Mouse (Mus musculus) hindbrain, embryonic 10.5 days (tissue): ENCODE measurements at regions not wholly inside any gene's neighbourhood (a gene's known extent, or its start where the extent isn't known, plus 50 kb on each side); places are given as distances from the start of the nearest gene placed in this dataset.
A peak's percentile ranks its signal among the peaks of the same experiment; 100 is the strongest.

Experiments
- DNase-seq: peaks from one replicate; pipeline ENCODE4 v3.0.0-alpha.2; 2017; ENCODE audit warnings: low spot score
- H3K27ac ChIP-seq: fragments of 300-500 bp; sonication (generic); 2 replicates; pipeline ENCODE4 v1.5.1; 2016; ENCODE audit warnings: mild to moderate bottlenecking, moderate library complexity
- H3K27me3 ChIP-seq: fragments of 300-500 bp; sonication (generic); 2 replicates; pipeline ENCODE4 v1.6.1; 2016; ENCODE audit warnings: mild to moderate bottlenecking; ENCODE audit not compliant: poor library complexity, insufficient read depth, severe bottlenecking
- H3K36me3 ChIP-seq: fragments of 300-500 bp; sonication (generic); 2 replicates; pipeline ENCODE4 v1.6.1; 2016; ENCODE audit warnings: mild to moderate bottlenecking, moderate library complexity
- H3K4me1 ChIP-seq: fragments of 300-500 bp; sonication (generic); replicated peaks from 2 replicates; pipeline ENCODE4 v1.6.1; 2016; ENCODE audit warnings: mild to moderate bottlenecking
- H3K4me3 ChIP-seq: fragments of 300-500 bp; sonication (generic); 2 replicates; pipeline ENCODE4 v1.5.1; 2016; ENCODE audit warnings: mild to moderate bottlenecking, moderate library complexity
- H3K9me3 ChIP-seq: fragments of 300-500 bp; sonication (generic); 2 replicates; pipeline ENCODE4 v1.6.1; 2016; ENCODE audit warnings: mild to moderate bottlenecking, moderate library complexity
- WGBS: fragments of 180-500 bp; shearing (Covaris S2); methylation state at CpG from one replicate; pipeline ENCODE4 v1.1.7; 2016; 5-methylcytosine and 5-hydroxymethylcytosine counted together

DNA sequence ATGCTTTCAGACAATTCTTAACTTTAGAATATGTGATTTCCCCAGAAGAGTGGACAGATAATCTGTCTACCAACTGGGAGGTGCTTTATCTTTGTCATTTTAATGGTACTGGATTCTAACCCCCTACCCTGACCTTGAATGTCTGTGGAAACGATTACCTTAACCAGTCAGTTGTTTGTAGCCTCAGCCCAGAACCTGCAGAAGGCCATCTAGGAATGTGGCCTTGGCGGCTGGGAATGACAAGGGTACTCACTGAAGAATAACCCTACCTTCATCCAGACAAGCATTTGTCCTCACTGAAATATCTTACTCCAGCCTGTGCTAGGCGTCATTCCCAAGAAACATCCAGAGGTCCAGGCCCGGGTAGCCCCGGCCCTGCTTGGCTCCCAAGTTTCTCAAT is 337.1 kb upstream of the Trpc7 start:
- H3K4me3 ChIP-seq = no peak overlapping the region
- no peak for DNase-seq
- H3K9me3 ChIP-seq = no peaks in the 10 kb centered on the region
- no peak overlapping the region for H3K27ac ChIP-seq
- 88% methylated on average over 5 of the region's 5 CpGs for WGBS
- H3K27me3 ChIP-seq = no peaks in the 10 kb centered on the region
- H3K36me3 ChIP-seq = no peaks in the 10 kb centered on the region
- H3K4me1 ChIP-seq = 0 out of 2 replicates have a peak, but pooled peaks cover 3% of the 10 kb centered on the region

- H3K4me1 ChIP-seq = 0 out of 2 replicates have a peak, but pooled peaks cover under 1% of the 10 kb centered on the region
- no peak overlapping the region for H3K4me3 ChIP-seq
- H3K36me3 ChIP-seq = no peaks in the 10 kb centered on the region
- no peaks in the 10 kb centered on the region for H3K27me3 ChIP-seq
- WGBS = 64% methylated on average over 3 of the region's 3 CpGs
- no peak for DNase-seq
- no peak overlapping the region for H3K27ac ChIP-seq
- no peaks in the 10 kb centered on the region for H3K9me3 ChIP-seq
Measured at GRCm38 (mm10) chr13:57231666-57232065, 335.9 kb upstream of the Trpc7 start.

DNA sequence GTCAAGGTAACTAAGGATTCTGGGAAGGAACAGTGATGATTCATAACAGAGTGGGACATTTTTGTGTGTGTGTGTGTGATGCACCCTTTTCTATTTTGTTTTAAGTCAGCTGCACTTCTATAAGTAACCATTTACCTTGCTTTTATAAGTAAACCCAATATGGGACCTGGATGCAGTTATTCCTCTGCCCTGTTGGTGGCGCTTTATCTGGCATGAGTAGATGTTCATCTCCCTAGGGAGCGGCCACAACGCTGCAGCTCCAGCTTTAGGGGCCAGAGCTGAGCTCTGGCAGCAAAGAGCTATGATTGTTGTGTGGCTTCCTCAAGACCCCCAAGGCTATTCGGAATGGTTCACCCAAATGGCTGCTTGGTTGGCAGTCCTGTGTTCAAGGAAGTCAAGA is 334.5 kb upstream of the Trpc7 start:
- no peak for DNase-seq
- Histone ChIP-seq H3K9me3 (no peaks in the 10 kb centered on the region), H3K27me3 (no peaks in the 10 kb centered on the region), H3K4me3 (no peak overlapping the region), H3K36me3 (no peaks in the 10 kb centered on the region), H3K4me1 (no peaks in the 10 kb centered on the region), H3K27ac (no peak overlapping the region)
- WGBS = 59% methylated on average over 4 of the region's 4 CpGs

DNA sequence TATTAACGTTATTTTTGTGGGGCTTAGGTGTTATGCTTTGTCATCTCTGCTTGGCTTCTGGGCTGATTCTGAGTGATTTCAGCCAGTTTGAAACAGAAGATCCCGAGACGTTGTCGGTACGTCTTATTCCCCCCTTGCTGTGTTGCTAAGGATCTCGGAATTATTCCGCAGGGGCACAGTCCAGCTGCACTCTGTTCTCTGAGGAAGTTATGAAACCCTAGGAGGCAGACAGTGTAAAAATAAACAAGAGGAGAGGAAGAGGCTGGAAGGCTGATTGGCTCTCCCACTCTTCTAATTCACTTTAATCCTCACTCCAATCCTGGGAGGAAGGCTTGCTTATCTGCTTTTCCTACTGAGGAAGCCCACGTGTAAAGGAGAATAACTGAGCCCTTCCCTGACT is 325.3 kb upstream of the Trpc7 start:
- no peak for DNase-seq
- H3K4me1 ChIP-seq = peaks cover 30% of the 10 kb centered on the region
- WGBS = 73% methylated on average over 8 of the region's 8 CpGs
- H3K36me3 ChIP-seq = no peaks in the 10 kb centered on the region
- H3K9me3 ChIP-seq = no peaks in the 10 kb centered on the region
- H3K27ac ChIP-seq = no peak overlapping the region
- H3K27me3 ChIP-seq = no peaks in the 10 kb centered on the region
- no peak overlapping the region for H3K4me3 ChIP-seq

GRCm38 (mm10) chr13:57216161-57216560 is 320.4 kb upstream of the Trpc7 start:
- DNase-seq = peak; percentile 27
- H3K27ac ChIP-seq = peak overlapping the region; percentile 54
- 23% methylated on average over 7 of the region's 7 CpGs for WGBS

DNA sequence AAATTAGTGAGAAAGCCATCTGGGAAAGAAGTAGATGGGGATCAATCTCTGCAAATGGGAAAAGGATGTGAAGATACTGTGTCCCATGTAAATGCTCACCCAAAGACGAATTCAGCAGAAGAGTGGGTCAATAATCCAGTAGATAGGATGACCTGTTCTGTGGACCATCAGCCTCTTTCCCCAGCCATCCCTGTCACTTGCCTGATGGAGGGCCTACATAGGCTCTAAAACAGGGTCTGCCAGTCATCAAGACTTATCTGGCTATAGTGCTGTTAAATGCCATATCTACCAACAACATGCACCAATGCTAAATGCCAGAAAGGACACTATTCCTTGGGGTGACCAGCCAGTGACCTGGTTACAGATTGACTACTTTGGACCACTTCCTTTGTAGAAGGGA is 316.5 kb upstream of the Trpc7 start:
- no peaks in the 10 kb centered on the region for H3K9me3 ChIP-seq
- H3K36me3 ChIP-seq = no peaks in the 10 kb centered on the region
- no peak for DNase-seq
- no peak overlapping the region for H3K27ac ChIP-seq
- H3K4me1 ChIP-seq = peaks cover 22% of the 10 kb centered on the region
- no peak overlapping the region for H3K4me3 ChIP-seq
- 63% methylated on average over 1 of the region's 1 CpGs for WGBS
- no peaks in the 10 kb centered on the region for H3K27me3 ChIP-seq

More at GRCm38 (mm10) chr13:57216161-57216560, 320.4 kb upstream of the Trpc7 start:
- no peaks in the 10 kb centered on the region for H3K36me3 ChIP-seq
- no peaks in the 10 kb centered on the region for H3K9me3 ChIP-seq
- H3K4me1 ChIP-seq = peaks cover 35% of the 10 kb centered on the region
- no peaks in the 10 kb centered on the region for H3K27me3 ChIP-seq
- no peak overlapping the region for H3K4me3 ChIP-seq

DNA sequence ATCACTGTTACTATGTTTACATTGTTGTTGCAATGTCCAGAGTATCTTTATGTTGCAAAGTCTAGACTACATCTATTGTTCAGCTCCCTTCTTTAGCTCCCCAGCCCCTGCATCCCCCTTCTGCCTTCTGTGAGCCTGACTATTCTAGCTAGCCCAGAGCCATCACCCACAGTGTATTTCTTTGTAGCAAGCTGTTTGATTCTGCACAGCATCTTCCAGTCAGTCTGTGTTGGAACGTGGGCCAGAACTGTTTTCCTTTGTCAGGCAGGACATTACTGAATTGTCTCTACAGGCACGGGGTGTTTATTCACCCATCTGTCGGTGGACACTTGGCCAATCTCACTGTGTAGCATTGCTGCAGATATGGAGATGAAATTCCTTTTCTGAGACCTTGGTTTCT is 295.4 kb upstream of the Trpc7 start:
- no peak for DNase-seq
- no peak overlapping the region for H3K4me3 ChIP-seq
- 66% methylated on average over 3 of the region's 3 CpGs for WGBS
- no peak overlapping the region for H3K27ac ChIP-seq
- H3K4me1 ChIP-seq = peaks cover 20% of the 10 kb centered on the region
- peaks cover 9% of the 10 kb centered on the region for H3K27me3 ChIP-seq
- H3K9me3 ChIP-seq = no peaks in the 10 kb centered on the region
- H3K36me3 ChIP-seq = no peaks in the 10 kb centered on the region

DNA sequence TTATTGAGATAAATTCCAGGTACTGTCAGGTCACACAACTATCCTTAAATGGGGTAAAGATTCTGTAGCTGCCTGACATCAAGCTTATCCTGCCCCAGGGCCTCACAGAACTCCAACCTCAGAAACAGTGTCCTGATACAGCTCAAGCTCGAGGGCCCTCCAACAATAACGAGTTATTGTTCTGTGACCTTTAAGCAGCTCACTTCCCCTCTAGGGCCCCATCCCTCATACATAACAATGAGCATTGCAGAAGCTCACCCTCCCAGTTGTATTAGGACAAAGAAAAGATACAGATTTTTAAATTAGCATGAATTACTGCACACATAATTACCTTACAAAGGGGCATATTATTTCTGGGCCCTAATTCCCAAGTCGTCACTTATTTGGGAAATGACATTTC is 293.5 kb upstream of the Trpc7 start:
- H3K27ac ChIP-seq = no peak overlapping the region
- H3K27me3 ChIP-seq = peaks cover 13% of the 10 kb centered on the region
- H3K4me1 ChIP-seq = peaks cover 20% of the 10 kb centered on the region
- no peaks in the 10 kb centered on the region for H3K9me3 ChIP-seq
- no peak overlapping the region for H3K4me3 ChIP-seq
- DNase-seq = no peak
- no peaks in the 10 kb centered on the region for H3K36me3 ChIP-seq
- WGBS = 27% methylated on average over 3 of the region's 3 CpGs

DNA sequence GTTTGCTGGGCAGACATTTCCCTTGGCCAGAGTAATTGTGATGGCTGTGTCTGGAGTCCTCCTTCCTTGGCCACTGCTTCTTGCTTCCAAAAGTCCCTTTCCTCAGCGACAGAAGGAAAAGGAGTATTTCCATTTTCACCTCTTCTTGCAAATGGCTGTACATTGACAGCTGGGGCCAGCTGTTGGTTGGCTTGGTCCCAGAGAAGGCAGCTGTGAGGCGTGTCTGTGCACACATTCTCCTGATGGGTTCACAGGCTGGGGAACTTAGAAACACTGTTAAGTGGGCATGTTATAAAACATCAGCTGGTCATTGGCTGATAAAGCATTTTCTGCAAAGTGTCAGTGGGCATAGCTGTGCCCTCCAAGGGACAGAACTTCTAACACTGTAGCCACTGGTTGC is 290.4 kb upstream of the Trpc7 start:
- H3K4me3 ChIP-seq = no peak overlapping the region
- DNase-seq = no peak
- peaks cover 20% of the 10 kb centered on the region for H3K4me1 ChIP-seq
- 82% methylated on average over 2 of the region's 2 CpGs for WGBS
- peaks cover 13% of the 10 kb centered on the region for H3K27me3 ChIP-seq
- no peak overlapping the region for H3K27ac ChIP-seq
- H3K36me3 ChIP-seq = no peaks in the 10 kb centered on the region
- H3K9me3 ChIP-seq = no peaks in the 10 kb centered on the region

DNA sequence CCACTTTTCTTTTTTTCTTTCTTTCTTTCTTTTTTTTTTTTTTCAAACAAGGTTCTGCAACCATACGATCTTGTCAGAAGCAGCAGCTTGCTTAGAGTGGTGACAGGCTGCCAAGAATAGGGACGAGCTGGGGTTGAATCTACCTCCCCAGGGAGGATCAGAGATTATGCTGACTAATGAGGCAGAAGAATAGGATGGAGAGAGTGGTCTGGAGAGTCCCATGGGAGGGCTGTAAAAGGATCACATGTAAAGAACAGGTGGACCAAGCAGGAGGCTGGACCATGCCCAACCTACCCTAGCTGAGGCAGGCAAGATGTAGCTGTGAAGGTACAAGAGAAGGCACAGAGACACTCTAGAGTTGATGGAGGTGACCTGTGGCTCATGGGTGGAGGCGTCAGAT is 274.4 kb upstream of the Trpc7 start:
- Histone ChIP-seq H3K9me3 (no peaks in the 10 kb centered on the region), H3K27me3 (no peaks in the 10 kb centered on the region), H3K36me3 (no peaks in the 10 kb centered on the region), H3K4me3 (no peak overlapping the region), H3K27ac (no peak overlapping the region), H3K4me1 (peaks cover 16% of the 10 kb centered on the region)
- WGBS = 72% methylated on average over 3 of the region's 3 CpGs
- no peak for DNase-seq

- Histone ChIP-seq H3K9me3 (no peaks in the 10 kb centered on the region), H3K36me3 (no peaks in the 10 kb centered on the region), H3K27ac (no peak overlapping the region), H3K4me3 (no peak overlapping the region), H3K27me3 (no peaks in the 10 kb centered on the region), H3K4me1 (peaks cover 16% of the 10 kb centered on the region)
- 86% methylated on average over 2 of the region's 2 CpGs for WGBS
- DNase-seq = no peak
Measured at GRCm38 (mm10) chr13:57169621-57170020, 273.8 kb upstream of the Trpc7 start.

- no peaks in the 10 kb centered on the region for H3K4me1 ChIP-seq
- DNase-seq = no peak
- 89% methylated on average over 2 of the region's 2 CpGs for WGBS
- H3K27ac ChIP-seq = no peak overlapping the region
- H3K9me3 ChIP-seq = no peaks in the 10 kb centered on the region
- no peaks in the 10 kb centered on the region for H3K36me3 ChIP-seq
- no peak overlapping the region for H3K4me3 ChIP-seq
- H3K27me3 ChIP-seq = no peaks in the 10 kb centered on the region
Measured at GRCm38 (mm10) chr13:57165367-57165766, 269.6 kb upstream of the Trpc7 start.

DNA sequence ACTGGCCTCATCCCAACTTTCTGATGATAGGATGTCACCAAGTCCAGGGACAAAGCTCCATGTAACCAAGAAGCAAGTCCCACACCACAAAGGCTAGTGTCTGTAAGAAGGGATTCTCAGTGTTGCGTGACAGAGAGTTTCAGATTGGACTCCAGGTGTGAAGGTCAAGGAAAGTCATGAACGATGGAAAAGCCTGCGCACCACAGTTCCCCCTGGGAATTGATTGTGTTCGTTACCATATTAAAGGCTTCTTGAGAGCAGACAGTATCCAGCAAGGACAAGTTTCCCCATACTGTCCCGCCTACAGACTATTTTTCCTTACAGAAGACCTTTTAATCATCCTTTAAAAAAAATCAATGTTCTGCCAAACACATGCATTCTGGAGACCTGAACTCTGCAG is 257.0 kb upstream of the Trpc7 start:
- WGBS = 61% methylated on average over 5 of the region's 5 CpGs
- no peak overlapping the region for H3K27ac ChIP-seq
- DNase-seq = no peak
- H3K4me1 ChIP-seq = peaks cover 23% of the 10 kb centered on the region; the same call in 1 of the 2 replicates
- H3K27me3 ChIP-seq = no peaks in the 10 kb centered on the region
- no peaks in the 10 kb centered on the region for H3K9me3 ChIP-seq
- no peak overlapping the region for H3K4me3 ChIP-seq
- no peaks in the 10 kb centered on the region for H3K36me3 ChIP-seq

- Histone ChIP-seq H3K27ac (no peak overlapping the region), H3K36me3 (no peaks in the 10 kb centered on the region), H3K4me3 (no peak overlapping the region), H3K27me3 (no peaks in the 10 kb centered on the region), H3K4me1 (peaks cover 17% of the 10 kb centered on the region), H3K9me3 (no peaks in the 10 kb centered on the region)
- no peak for DNase-seq
- WGBS = 88% methylated on average over 2 of the region's 2 CpGs
Measured at GRCm38 (mm10) chr13:57147623-57148022, 251.8 kb upstream of the Trpc7 start.
